Mouse (Mus musculus) embryonic stem cell, embryonic (primary cell): ENCODE measurements around the gene Mical2.

ENCODE experiments used
- CTCF ChIA-PET, 4 experiments: fragments of 300-600 bp in 2 of 4; fragments of 350-600 bp in 2 of 4; sonication (Branson Sonifier 250); formaldehyde crosslinking; loops; one replicate each; lab custom pipeline; 2022; ENCODE audit warnings: inconsistent platforms in 2 of 4; lab: Charles Lee
- POLR2A ChIA-PET, 4 experiments: fragments of 300-600 bp in 2 of 4; fragments of 350-600 bp in 2 of 4; sonication (Branson Sonifier 250); formaldehyde crosslinking; loops; one replicate each; lab custom pipeline; 2022; ENCODE audit warnings: antibody characterized with exemption in 4 of 4, inconsistent platforms in 1 of 4; lab: Charles Lee

The Mical2 gene

GRCm38 (mm10) chr7:112204380-112204963 is 21.2 kb upstream of the Mical2 start:
- CTCF ChIA-PET = no interaction called here

DNA sequence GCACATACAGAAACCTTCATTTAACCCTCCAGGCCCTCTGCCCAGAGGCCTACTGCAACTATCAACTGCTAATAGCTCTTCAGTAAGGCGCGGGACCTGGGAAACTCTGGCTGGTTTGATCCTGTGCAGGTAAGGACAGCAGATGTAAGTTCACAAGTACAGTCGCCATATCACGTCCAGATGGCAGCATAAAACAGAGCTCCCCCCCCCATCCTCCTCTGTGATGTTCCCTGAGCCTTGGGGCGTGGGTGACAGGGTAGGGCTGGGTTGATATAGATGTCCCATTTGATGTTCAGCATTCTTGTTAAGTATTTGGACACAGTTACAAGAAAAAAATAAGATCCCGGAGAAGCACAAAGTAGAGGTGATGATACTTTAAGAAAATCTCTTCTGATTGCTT is 20.1 kb upstream of the Mical2 start:
- ChIA-PET POLR2A (interaction anchor here in 1 of 4 experiments (1.0 kb wide), 1 partner anchor 12 kb away, joined by 3 read pairs; no protein-coding TSS in a partner anchor), CTCF (interaction anchor here in 1 of 4 experiments (1.1 to 1.3 kb wide), 2 partner anchors 15 to 163 kb away, joined by 3 read pairs; no protein-coding TSS in a partner anchor)

More at GRCm38 (mm10) chr7:112204380-112204963, 21.2 kb upstream of the Mical2 start:
- POLR2A ChIA-PET = no interaction called here

DNA sequence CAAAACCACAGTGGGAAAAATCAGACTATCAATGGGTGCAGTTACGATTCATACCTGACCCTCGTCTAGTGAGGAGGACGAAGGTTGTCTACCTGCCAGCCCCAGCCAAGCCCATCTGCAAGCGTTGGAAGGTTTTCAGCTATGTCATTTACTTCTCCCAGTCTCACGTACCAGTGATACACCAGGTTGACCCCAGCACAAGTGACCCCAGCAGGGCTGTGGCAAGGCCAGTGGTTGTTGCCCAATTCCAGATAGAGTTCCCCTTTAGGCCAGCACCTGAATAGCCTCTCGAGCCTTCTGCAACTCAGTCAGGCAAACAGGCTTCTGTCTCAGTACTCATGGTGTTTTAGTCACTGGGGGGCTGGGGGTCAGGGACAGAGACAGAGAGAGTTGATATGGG is 17.9 kb upstream of the Mical2 start:
- ChIA-PET CTCF (interaction anchor here in 1 of 4 experiments (0.7 kb wide), 1 partner anchor 1261 kb away, joined by 3 read pairs; no protein-coding TSS in a partner anchor), POLR2A (no interaction called here)

GRCm38 (mm10) chr7:112208323-112209167 is 17.1 kb upstream of the Mical2 start:
- CTCF ChIA-PET = interaction anchor here in 1 of 4 experiments (0.5 kb wide), 1 partner anchor 966 kb away, joined by 3 read pairs; no protein-coding TSS in a partner anchor
- POLR2A ChIA-PET = interaction anchor here in 1 of 4 experiments (0.6 to 0.8 kb wide), 2 partner anchors 14 to 21 kb away, joined by 4 to 7 read pairs; no protein-coding TSS in a partner anchor

GRCm38 (mm10) chr7:112209621-112210020 is 16.0 kb upstream of the Mical2 start:
- ChIA-PET POLR2A (interaction anchor here in 1 of 4 experiments (0.6 kb wide), 1 partner anchor 13 kb away, joined by 4 read pairs; no protein-coding TSS in a partner anchor), CTCF (no interaction called here)

- POLR2A ChIA-PET = interaction anchor here in 2 of 4 experiments (0.7 to 1.3 kb wide), 2 partner anchors 11 to 25 kb away, joined by 3 to 5 read pairs; no protein-coding TSS in a partner anchor
- CTCF ChIA-PET = interaction anchor here (0.6 to 1.5 kb wide), 8 partner anchors 11 to 1412 kb away, joined by 3 to 6 read pairs (median 4); no protein-coding TSS in a partner anchor
These were observed 12.5 kb upstream of the Mical2 start for GRCm38 (mm10) chr7:112212921-112213721.

DNA sequence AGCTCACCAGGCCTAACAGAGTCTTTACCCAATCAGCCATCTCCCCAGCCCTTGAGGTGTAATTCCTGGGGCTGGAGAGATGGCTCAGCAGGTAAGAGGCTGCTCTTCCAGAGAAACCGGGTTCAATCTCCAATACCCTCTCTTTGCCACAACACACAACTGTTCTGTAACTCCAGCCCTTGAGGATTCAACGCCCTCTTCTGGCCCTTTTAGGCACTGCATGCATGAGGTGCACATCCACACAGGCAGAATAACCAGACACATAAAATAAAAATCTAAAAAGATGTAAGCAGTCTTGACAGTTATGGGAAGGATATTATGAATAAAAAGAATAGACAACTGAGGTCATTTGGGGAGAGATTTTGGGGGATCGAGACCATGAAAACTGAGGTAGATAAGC is 9.8 kb upstream of the Mical2 start:
- POLR2A ChIA-PET = interaction anchor here in 2 of 4 experiments (0.6 to 1.4 kb wide), 2 partner anchors 55 to 1138 kb away, joined by 3 to 4 read pairs; no protein-coding TSS in a partner anchor
- CTCF ChIA-PET = interaction anchor here in 2 of 4 experiments (0.6 to 1.7 kb wide), 3 partner anchors 10 to 1361 kb away, joined by 4 to 5 read pairs (median 4); partner anchors contain the start of gene Mical2 (in 1 of the 2)

- ChIA-PET CTCF (interaction anchor here in 2 of 4 experiments (0.7 to 1.7 kb wide), 4 partner anchors 9 to 998 kb away, joined by 3 to 5 read pairs (median 4); partner anchors contain the start of gene Mical2 (in 1 of the 2)), POLR2A (interaction anchor here in 2 of 4 experiments (0.6 to 1.4 kb wide), 6 partner anchors 8 to 355 kb away, joined by 3 to 4 read pairs (median 3); no protein-coding TSS in a partner anchor)
These were observed 8.9 kb upstream of the Mical2 start for GRCm38 (mm10) chr7:112216720-112217119.

- POLR2A ChIA-PET = interaction anchor here in 2 of 4 experiments (0.6 to 1.4 kb wide), 5 partner anchors 8 to 355 kb away, joined by 3 to 4 read pairs (median 3); no protein-coding TSS in a partner anchor
- CTCF ChIA-PET = interaction anchor here in 2 of 4 experiments (0.7 to 1.7 kb wide), 3 partner anchors 8 to 997 kb away, joined by 3 to 5 read pairs (median 4); partner anchors contain the start of gene Mical2 (in 1 of the 2)
These were observed 8.4 kb upstream of the Mical2 start for GRCm38 (mm10) chr7:112217208-112217607.

DNA sequence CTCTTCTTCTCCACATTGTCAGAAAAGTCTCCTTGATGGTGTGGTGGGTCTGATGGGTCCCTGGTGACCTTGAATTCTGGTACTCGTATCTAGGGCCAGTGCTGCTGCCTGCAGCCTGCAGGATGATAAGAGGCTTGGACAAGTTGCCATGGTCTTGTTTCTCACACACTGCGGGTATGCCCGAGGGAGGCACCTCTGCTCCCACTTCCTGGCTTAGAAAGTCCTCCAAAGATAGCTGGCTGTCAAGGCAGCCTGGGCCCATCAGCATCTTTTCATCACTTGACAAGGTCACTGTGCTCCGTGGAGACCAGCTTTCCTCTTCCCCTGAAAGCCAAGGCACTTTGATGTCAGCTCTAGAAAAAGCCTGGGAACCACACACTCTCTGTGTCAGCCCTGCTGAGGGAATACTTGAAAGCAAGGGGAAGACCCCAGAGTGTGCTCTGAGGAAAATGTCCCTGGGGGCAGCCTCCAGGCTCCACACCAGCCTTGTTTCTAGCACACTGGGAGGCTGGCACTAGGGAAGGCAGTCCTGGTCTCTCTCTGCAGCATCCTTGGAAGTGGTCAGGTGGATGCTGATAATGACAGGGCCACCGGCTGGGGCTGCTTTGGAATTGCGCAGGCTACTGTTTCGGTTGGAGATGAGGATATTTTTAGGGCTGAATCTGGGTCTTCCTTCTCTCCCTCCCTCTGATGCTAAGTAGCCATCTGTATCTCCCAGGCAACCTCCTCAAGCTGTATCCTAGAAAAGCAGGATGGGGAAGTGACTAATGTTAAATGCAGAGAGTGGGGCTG is 2.7 kb upstream of the Mical2 start:
- POLR2A ChIA-PET = interaction anchor here in 1 of 4 experiments (0.6 kb wide), 1 partner anchor 14 kb away, joined by 4 read pairs; no protein-coding TSS in a partner anchor
- CTCF ChIA-PET = interaction anchor here in 1 of 4 experiments (0.6 kb wide), 1 partner anchor 39 kb away, joined by 4 read pairs; no protein-coding TSS in a partner anchor

DNA sequence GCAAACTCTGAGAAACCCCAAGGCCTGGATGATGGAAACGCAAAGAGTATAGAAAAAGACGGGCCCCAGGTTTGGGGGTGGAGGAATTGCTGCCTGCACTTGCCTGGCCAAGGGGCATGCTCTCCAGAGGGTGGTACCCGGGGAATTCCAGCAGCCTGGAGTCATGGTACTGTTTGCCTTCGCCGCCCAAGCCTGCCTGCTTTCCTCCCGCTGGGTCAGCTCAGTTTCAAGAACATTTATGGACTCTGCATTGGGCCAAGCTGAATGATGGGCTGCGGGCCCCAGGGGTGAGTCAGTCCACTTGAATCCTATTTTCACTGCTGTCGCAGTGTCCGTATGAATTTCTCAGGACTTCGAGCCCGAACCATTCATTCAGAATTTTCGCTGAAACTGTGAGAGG is 802 bp upstream of the Mical2 start:
- POLR2A ChIA-PET = interaction anchor here in 2 of 4 experiments (0.9 to 1.5 kb wide), 3 partner anchors 8 to 27 kb away, joined by 3 read pairs; no protein-coding TSS in a partner anchor
- CTCF ChIA-PET = interaction anchor here in 2 of 4 experiments (0.7 to 1.6 kb wide), 3 partner anchors 8 to 975 kb away, joined by 3 to 5 read pairs (median 5); no protein-coding TSS in a partner anchor

- CTCF ChIA-PET = interaction anchor here in 1 of 4 experiments (0.5 to 1.6 kb wide), 3 partner anchors 46 to 628 kb away, joined by 3 to 8 read pairs (median 5); no protein-coding TSS in a partner anchor
These were observed 1.0 kb downstream of the Mical2 start for GRCm38 (mm10) chr7:112226446-112227265.

DNA sequence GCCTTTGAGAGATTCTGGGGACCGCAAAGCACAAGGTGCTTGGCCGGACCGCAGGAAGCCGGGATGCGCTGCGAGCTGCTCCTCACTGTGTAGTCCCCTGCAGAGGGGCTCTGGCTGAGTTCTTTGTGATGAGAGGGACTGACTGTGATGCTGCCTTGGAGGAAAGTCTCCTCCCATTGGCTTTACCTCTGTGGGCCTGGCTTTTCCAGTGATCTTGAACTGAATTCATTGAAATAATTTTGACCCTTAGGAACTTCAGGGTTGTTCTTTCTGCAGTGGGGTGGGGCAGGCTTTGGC is 1.6 kb downstream of the Mical2 start:
- ChIA-PET CTCF (interaction anchor here in 2 of 4 experiments (0.6 to 1.5 kb wide), 2 partner anchors 47 to 642 kb away, joined by 5 to 8 read pairs; no protein-coding TSS in a partner anchor), POLR2A (interaction anchor here in 3 of 4 experiments (0.7 to 1.3 kb wide), 3 partner anchors 10 to 14 kb away, joined by 3 to 4 read pairs (median 3); no protein-coding TSS in a partner anchor)

More at GRCm38 (mm10) chr7:112226446-112227265, 1.0 kb downstream of the Mical2 start:
- POLR2A ChIA-PET = interaction anchor here in 3 of 4 experiments (0.6 to 1.3 kb wide), 4 partner anchors 10 to 466 kb away, joined by 3 to 4 read pairs (median 4); no protein-coding TSS in a partner anchor

DNA sequence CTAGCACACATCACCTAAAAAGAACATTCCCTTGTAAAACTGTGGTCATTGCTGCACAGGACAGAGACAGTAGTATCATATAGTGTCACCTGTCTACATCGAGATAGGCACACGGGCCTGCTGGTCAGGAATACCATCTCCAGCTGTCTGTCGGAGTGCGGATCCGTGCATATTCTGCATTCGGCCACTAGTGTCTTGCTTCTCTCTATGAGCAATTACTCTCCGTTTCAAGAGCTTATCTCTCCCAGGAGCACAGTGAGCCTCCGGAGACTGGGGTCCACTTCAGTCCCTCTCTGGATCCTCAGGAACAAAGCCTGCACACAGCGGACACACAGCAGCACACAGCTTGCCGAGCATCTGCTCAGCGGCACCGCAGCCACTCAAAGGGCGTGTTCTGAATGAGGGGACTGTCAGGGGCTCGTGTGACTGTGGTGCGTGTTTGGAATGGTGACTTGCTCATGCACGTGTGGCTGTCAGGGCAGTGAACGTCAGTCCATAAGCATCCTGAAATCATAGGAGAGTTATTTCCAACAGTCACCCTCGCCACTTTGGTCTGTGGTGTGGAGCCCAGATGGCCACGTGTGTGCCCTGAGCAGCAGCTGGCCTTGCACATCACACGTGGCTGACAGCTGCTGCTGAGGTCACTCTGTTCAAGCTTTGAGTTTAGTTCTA is 3.3 kb downstream of the Mical2 start:
- POLR2A ChIA-PET = interaction anchor here in 2 of 4 experiments (0.7 to 1.0 kb wide), 3 partner anchors 20 to 926 kb away, joined by 3 to 7 read pairs (median 4); no protein-coding TSS in a partner anchor
- CTCF ChIA-PET = interaction anchor here in 1 of 4 experiments (0.6 kb wide), 1 partner anchor 240 kb away, joined by 5 read pairs; no protein-coding TSS in a partner anchor

- ChIA-PET POLR2A (no interaction called here), CTCF (no interaction called here)
These were observed 6.1 kb downstream of the Mical2 start for GRCm38 (mm10) chr7:112231731-112232130.
